Mouse (Mus musculus) stomach, embryonic 14.5 days (tissue): Measurements from ENCODE around the gene Ddhd1. TPM values are rescaled to one million over a fixed set of nuclear protein-coding genes. Genes with fewer than 3 reads are reported as not detected.

ENCODE experiments used
- ATAC-seq: fragments of 200-750 bp; cut with Nextera tagmentation; 2 replicates; pipeline ENCODE4 v1.8.0; 2017; ENCODE audit warnings: low read depth, moderate TSS enrichment; ENCODE audit not compliant: insufficient number of reproducible peaks, insufficient read depth, low FRiP score
- H3K27ac ChIP-seq: fragments of 300-500 bp; sonication (generic); 2 replicates; pipeline ENCODE4 v1.5.1; 2014; ENCODE audit warnings: mild to moderate bottlenecking, low read length, moderate library complexity, mixed read lengths
- H3K27me3 ChIP-seq: fragments of 300-500 bp; sonication (generic); 2 replicates; pipeline ENCODE4 v1.6.1; 2014; ENCODE audit warnings: low read length, control low read depth, mixed read lengths; ENCODE audit not compliant: control insufficient read depth, insufficient read depth
- H3K36me3 ChIP-seq: fragments of 300-500 bp; sonication (generic); 2 replicates; pipeline ENCODE4 v1.6.1; 2014; ENCODE audit warnings: mild to moderate bottlenecking, control low read depth, low read length, moderate library complexity, mixed read lengths; ENCODE audit not compliant: control insufficient read depth, insufficient read depth
- H3K4me1 ChIP-seq: fragments of 300-500 bp; sonication (generic); 2 replicates; pipeline ENCODE4 v1.6.1; 2014; ENCODE audit warnings: low read length, control low read depth, mixed read lengths; ENCODE audit not compliant: control insufficient read depth, insufficient read depth
- H3K4me2 ChIP-seq: fragments of 300-500 bp; sonication (generic); replicated peaks from 2 replicates; pipeline ENCODE4 v1.6.1; 2014; ENCODE audit warnings: low read depth, low read length, control low read depth
- H3K4me3 ChIP-seq: fragments of 300-500 bp; sonication (generic); 2 replicates; pipeline ENCODE4 v1.5.1; 2014; ENCODE audit warnings: low read depth, low read length, control low read depth
- H3K9ac ChIP-seq: fragments of 300-500 bp; sonication (generic); replicated peaks from 2 replicates; pipeline ENCODE4 v1.6.1; 2014; ENCODE audit warnings: low read depth, mild to moderate bottlenecking, control low read depth, low read length, moderate library complexity, mixed read lengths
- H3K9me3 ChIP-seq: fragments of 300-500 bp; sonication (generic); 2 replicates; pipeline ENCODE4 v1.6.1; 2016; ENCODE audit warnings: low read depth, low read length, control low read depth; ENCODE audit not compliant: control insufficient read depth
- WGBS: fragments of 180-500 bp; shearing (Covaris S2); extraction: QIAGEN DNeasy Blood & Tissue Kit; methylation state at CpG from one replicate; pipeline ENCODE4 v1.1.7; 2014; 5-methylcytosine and 5-hydroxymethylcytosine counted together
- polyA plus RNA-seq: library from polyadenylated mRNA; unstranded; fragments of >200 nt; fragmentation: Nextera tagmentation; extraction: Ambion mirVana; gene quantifications from 2 replicates; pipeline ENCODE4 v1.2.1, GENCODE M21; 2014

Ddhd1 gene
- polyA plus RNA-seq, 1 experiment from 2014 or later, result 10.9 TPM

DNA sequence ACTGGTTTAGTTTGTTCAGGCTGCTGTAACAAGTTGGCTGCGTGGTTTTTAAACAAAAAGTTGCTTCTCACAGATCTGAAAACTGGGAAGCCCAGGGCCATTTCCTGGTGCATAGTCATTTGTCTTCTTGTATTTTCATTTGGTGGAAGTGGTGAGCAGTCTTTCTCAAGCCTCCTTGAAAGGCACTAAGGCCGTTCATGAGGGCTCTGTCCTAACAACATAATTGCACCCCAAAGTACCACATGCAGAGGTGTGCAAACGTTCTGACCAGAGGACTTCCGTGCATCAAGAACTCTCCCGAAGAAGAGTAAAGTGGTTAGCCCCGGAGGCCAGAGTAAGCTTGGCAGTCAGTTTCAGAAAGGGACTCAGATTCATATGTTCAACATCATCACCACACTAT, 18.8 kb upstream of the Ddhd1 start:
- H3K4me2 ChIP-seq, result no peak overlapping the region
- WGBS, result 68% methylated on average over 6 of the region's 6 CpGs
- no peak overlapping the region for H3K4me3 ChIP-seq
- no peaks in the 10 kb centered on the region for H3K9me3 ChIP-seq
- H3K27ac ChIP-seq, result no peak overlapping the region
- no peaks in the 10 kb centered on the region for H3K27me3 ChIP-seq
- no peaks in the 10 kb centered on the region for H3K4me1 ChIP-seq
- no peak overlapping the region for H3K9ac ChIP-seq
- ATAC-seq, result no peak
- H3K36me3 ChIP-seq, result no peaks in the 10 kb centered on the region

DNA sequence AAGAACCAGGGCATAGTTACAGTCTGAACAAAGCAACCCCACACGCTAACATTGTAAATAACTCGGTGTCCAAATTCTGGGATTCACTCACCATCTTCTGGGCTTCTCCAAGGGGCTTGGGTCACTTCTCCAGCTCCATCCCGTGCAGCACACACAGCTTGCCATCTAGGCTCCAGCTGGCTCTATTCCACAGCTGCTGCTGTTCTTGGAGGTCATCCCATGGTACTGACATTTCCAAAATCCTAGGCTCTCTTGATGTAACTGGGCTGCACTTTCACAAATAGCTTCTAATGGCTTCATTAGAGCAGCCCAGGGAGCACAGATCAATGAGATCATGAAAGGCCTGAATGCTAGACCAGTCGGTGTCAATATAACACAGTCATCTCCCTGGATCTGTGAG, 10.4 kb upstream of the Ddhd1 start:
- H3K9ac ChIP-seq, result no peak overlapping the region
- ATAC-seq, result no peak
- WGBS, result 60% methylated on average over 4 of the region's 4 CpGs
- no peak overlapping the region for H3K27ac ChIP-seq
- H3K4me2 ChIP-seq, result no peak overlapping the region
- H3K27me3 ChIP-seq, result no peaks in the 10 kb centered on the region
- no peaks in the 10 kb centered on the region for H3K36me3 ChIP-seq
- no peaks in the 10 kb centered on the region for H3K9me3 ChIP-seq
- H3K4me3 ChIP-seq, result no peak overlapping the region
- H3K4me1 ChIP-seq, result no peaks in the 10 kb centered on the region

DNA sequence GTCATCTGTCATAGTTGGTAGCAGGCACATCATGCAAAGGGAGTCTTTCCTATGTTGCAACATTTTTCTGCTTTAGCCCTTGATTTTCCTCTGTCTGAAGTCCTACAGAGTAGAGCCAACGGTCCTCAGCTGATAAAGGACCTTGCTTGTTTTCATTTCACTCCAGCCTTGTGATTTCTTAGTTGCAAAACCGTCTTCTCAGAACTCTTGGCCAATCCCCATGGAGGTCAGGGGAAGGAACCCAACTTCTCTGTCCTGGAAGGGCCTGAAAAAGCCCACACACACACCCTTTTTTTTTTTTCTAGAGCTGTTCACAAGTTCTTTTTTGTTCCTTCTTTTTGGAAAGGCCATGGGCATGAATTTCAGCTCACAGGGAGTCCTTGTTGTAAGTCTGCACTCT, 9.3 kb upstream of the Ddhd1 start:
- WGBS, result 75% methylated on average over 2 of the region's 2 CpGs

DNA sequence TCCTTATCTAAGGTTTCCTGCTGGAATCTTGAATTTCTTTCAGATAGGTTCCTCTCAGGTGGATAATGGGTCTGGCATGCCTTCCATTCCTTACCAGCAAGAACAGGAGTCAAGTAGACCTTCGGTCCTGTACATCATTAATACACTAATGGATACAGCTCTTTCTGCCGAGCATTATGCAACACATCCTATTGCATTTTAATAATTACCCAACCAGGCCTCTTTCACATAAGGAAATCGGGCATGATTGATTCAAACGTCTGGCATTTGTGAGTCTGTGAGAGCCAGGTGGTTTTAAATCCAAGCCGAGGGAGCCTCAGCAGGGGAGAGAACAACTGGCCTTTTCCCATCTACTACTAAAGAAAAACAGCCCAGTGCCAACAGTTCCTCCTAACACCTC, 3.6 kb upstream of the Ddhd1 start:
- no peaks in the 10 kb centered on the region for H3K9me3 ChIP-seq
- no peak overlapping the region for H3K27ac ChIP-seq
- 33% methylated on average over 5 of the region's 5 CpGs for WGBS
- H3K4me3 ChIP-seq, result no peak overlapping the region
- H3K4me1 ChIP-seq, result peaks cover 13% of the 10 kb centered on the region; the same call in 1 of the 2 replicates
- no peaks in the 10 kb centered on the region for H3K27me3 ChIP-seq
- no peak for ATAC-seq
- no peak overlapping the region for H3K9ac ChIP-seq
- H3K4me2 ChIP-seq, result no peak overlapping the region
- no peaks in the 10 kb centered on the region for H3K36me3 ChIP-seq

More for the DNA sequence above, 9.3 kb upstream of the Ddhd1 start:
- Histone ChIP-seq H3K36me3 (no peaks in the 10 kb centered on the region), H3K9me3 (no peaks in the 10 kb centered on the region), H3K4me1 (no peaks in the 10 kb centered on the region), H3K27me3 (no peaks in the 10 kb centered on the region), H3K9ac (no peak overlapping the region), H3K4me2 (no peak overlapping the region), H3K4me3 (no peak overlapping the region), H3K27ac (no peak overlapping the region)
- no peak for ATAC-seq

DNA sequence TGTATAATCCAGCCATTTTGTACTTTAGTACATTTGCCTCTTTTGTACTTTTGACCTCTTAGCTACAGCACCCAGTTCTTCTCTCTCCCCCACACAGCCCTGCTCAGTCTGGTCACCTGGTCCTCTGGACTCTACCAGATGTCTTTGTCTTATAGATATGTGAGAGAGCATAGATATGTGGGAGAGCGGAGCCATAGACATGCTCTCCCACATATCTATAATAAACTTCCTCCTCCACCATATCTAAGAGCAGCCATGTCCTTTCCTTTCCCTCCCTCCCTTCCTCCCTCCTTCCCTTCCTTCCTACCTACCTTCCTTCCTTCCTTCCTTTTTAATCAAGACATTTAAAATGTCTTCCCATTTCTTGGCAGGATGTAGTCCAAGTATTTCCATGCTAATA, 2.4 kb upstream of the Ddhd1 start:
- H3K9ac ChIP-seq, result no peak overlapping the region
- no peaks in the 10 kb centered on the region for H3K27me3 ChIP-seq
- ATAC-seq, result no peak
- H3K9me3 ChIP-seq, result no peaks in the 10 kb centered on the region
- no peak overlapping the region for H3K4me3 ChIP-seq
- H3K36me3 ChIP-seq, result no peaks in the 10 kb centered on the region
- no peak overlapping the region for H3K27ac ChIP-seq
- H3K4me1 ChIP-seq, result peaks cover 19% of the 10 kb centered on the region; the same call in 1 of the 2 replicates
- H3K4me2 ChIP-seq, result no peak overlapping the region
- WGBS, result 96% methylated on average over 1 of the region's 1 CpGs

DNA sequence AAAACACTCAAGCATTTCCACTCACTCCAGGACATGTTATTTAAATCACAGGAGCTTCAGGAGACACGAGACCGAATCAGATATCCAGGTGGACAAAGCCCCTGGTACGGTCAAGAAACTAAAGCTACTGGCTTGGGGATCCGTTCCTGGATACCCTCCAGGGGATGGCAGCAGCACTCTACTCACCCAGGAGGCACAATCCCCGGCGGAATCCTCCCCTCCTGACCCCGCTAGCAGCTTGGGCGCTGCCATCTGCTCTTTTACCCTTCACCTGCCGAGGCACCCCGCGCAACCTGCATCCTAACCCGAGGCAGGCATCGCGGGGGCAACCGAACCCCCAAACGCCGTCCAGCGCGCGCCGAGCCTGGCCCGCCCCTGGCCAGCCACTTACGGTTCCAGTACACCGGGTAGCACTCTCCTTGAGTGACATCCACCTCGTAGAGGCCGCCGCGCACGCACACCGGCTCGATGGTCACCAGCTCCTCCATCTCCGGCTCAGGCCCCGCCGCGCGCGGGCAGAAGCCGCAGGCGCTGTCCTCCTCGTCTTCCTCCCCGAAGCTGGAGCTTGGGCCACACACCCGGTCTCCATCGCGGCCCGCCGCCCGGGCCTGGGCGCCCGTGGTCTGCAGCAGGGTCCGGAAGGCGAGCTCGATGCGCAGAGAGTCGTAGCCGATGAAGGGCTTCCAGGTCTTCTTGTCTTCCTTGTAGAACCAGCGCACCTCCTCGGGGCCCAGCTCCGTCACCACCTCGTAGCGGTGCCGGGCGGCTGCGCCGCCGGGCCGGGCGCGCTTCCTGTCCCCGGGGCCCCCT, 907 bp downstream of the Ddhd1 start:
- no peaks in the 10 kb centered on the region for H3K9me3 ChIP-seq
- no peaks in the 10 kb centered on the region for H3K36me3 ChIP-seq
- H3K27ac ChIP-seq, result peak overlapping the region; percentile 94
- peak overlapping the region; percentile 87 for H3K4me2 ChIP-seq
- ATAC-seq, result peak; percentile 29; the same call in 1 of the 2 replicates
- no peaks in the 10 kb centered on the region for H3K27me3 ChIP-seq
- H3K4me1 ChIP-seq, result peaks cover 24% of the 10 kb centered on the region; the same call in 1 of the 2 replicates
- peak overlapping the region; percentile 90 for H3K4me3 ChIP-seq
- WGBS, result under 1% methylated on average over 69 of the region's 69 CpGs
- peak overlapping the region; percentile 78 for H3K9ac ChIP-seq

DNA sequence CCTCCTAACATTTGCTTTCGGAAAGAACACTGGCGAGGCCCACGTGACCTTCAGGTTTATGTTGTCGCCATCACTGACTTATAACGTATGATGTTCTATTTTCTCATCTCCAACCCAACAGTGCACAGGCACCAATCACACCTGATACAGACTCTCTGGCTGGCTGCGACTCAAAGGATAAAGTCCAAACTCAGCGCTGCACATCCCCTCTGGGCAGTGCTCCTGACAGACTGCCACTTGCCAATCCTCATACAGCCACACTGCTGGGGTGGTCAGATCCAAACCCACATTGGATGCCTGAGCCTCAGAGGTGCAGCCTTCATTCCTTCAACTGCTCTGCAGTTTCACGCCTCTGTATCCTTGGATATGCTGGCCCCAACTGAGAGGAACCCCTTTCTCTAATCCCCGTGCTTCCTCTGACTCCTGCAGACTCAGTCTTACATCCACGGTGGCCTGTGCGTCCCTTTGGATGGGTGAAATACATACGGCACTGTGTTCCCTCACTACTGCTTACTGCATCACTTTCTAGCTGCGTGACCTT, 3.0 kb downstream of the Ddhd1 start:
- H3K4me3 ChIP-seq, result no peak overlapping the region
- H3K27me3 ChIP-seq, result no peaks in the 10 kb centered on the region
- no peak for ATAC-seq
- no peaks in the 10 kb centered on the region for H3K36me3 ChIP-seq
- no peak overlapping the region for H3K27ac ChIP-seq
- no peak overlapping the region for H3K9ac ChIP-seq
- H3K4me1 ChIP-seq, result peaks cover 24% of the 10 kb centered on the region; the same call in 1 of the 2 replicates
- H3K9me3 ChIP-seq, result no peaks in the 10 kb centered on the region
- no peak overlapping the region for H3K4me2 ChIP-seq
- 72% methylated on average over 13 of the region's 13 CpGs for WGBS

DNA sequence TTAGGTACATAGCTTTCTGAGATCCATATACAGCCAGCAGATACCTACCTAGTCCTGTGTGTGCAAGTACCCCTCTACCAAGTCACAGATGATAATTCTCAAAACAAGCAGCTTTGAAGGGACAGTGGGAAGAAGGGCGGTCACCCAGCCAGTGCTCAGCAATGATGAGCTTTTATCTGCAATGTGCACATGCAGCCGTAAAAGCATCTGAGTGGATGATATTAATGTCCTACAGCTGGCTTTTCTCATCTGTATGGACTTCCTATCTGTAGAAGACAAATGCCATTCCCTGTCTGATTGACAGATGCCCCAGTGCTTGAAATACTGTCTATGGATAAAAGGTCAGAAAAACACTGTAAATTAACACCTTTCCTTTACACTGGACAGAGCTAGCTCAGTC, 4.2 kb downstream of the Ddhd1 start:
- H3K4me1 ChIP-seq, result peaks cover 16% of the 10 kb centered on the region; the same call in 1 of the 2 replicates
- no peak overlapping the region for H3K4me2 ChIP-seq
- no peaks in the 10 kb centered on the region for H3K36me3 ChIP-seq
- no peak overlapping the region for H3K9ac ChIP-seq
- WGBS, result 64% methylated on average over 2 of the region's 2 CpGs
- H3K9me3 ChIP-seq, result no peaks in the 10 kb centered on the region
- no peak overlapping the region for H3K4me3 ChIP-seq
- H3K27me3 ChIP-seq, result no peaks in the 10 kb centered on the region
- no peak overlapping the region for H3K27ac ChIP-seq
- ATAC-seq, result no peak
